Mouse (Mus musculus): ENCODE results near the gene Nob1. TPM values are rescaled to one million over a fixed set of nuclear protein-coding genes. Genes with fewer than 3 reads are reported as not detected.

Nob1 gene
- polyA plus RNA-seq (2012; fragmentation: generic; extraction: Trizol), result 10 to 100 TPM; 37.3 to 38.0 TPM

GRCm38 (mm10) chr8:107424597-107425229 lies at the start of gene Nob1:
Gene Nob1, minus strand, starts transcription at chr8:107425051.

GRCm38 (mm10) chr8:107435962-107436831 lies 11.3 kb upstream of the Nob1 start, which contains the start of gene Wwp2:
Gene Wwp2, plus strand, starts transcription at chr8:107436365.

DNA sequence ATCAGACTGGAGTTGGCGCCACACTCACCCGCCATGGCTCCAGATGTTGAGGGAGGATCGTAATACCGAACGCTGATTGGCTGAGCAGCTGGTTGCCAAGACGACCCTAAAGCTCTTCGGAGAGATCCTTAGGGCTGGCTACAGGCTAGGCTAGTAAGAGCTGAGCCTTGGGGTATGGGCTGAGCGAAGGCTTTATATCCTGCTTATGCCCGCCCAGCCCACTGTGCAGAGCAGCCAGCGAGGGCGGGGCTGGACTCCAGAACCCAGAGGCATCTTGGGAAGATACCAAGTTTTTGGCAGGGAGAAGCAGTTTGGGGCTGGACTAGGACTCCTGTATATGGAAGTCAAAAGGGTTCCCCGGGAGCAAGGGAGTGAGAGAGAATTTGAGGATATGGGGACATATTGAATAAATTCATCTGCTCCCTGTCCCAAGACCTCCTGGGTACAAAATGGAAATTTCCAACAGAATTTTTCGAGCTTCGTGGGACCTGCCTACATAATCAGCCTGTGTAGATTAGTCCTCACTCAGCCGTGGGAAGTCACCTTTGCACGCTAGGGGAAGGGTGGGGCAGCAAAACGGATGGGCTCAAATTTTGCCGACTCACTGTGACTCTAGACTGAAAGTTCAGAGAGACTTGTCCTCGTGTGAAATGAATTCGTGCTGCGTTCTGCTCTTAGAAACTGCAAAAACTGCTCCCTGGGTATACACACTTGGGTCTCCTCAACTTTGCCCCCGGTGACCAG lies 21.6 kb downstream of the Nob1 start, which contains the start of gene Nqo1:
Gene Nqo1 (minus strand): TSS at position 169 of the 744 bp plus-strand sequence.

Other genes starting within 250 kb of the Nob1 start
- 10 to 100 TPM in 1 of 2 experiments, under 1 TPM in 1; 0.66 to 10.1 TPM for gene Nfat5, start 131.6 kb downstream of the Nob1 start, polyA plus RNA-seq (2012; fragmentation: generic; extraction: Trizol)
- gene Nqo1, start 21.8 kb downstream of the Nob1 start, polyA plus RNA-seq (2012; fragmentation: generic; extraction: Trizol), result 10 to 100 TPM; 35.6 to 61.8 TPM
- 10 to 100 TPM; 59.1 to 81.0 TPM for gene Wwp2, start 11.3 kb upstream of the Nob1 start, polyA plus RNA-seq (2012; fragmentation: generic; extraction: Trizol)
- 100 to 1,000 TPM in 1 of 2 experiments, 10 to 100 TPM in 1; 93.4 to 132 TPM for gene Psmd7, start 163.4 kb upstream of the Nob1 start, polyA plus RNA-seq (2012; fragmentation: generic; extraction: Trizol)